Mouse (Mus musculus): ENCODE measurements around the gene Igfbpl1. TPM values are rescaled to one million over a fixed set of nuclear protein-coding genes. Genes with fewer than 3 reads are reported as not detected.

Igfbpl1 gene
- total RNA-seq, 2 experiments from 2014 or later: not detected

- no peak for ATAC-seq (replicated peaks; ENCODE audit: low FRiP score, low TSS enrichment, poor library complexity, severe bottlenecking)
These were observed 40.0 kb downstream of the Igfbpl1 start for GRCm38 (mm10) chr4:45786674-45787073.

- no peak for ATAC-seq (replicated peaks; ENCODE audit: low FRiP score, low TSS enrichment, poor library complexity, severe bottlenecking)
These were observed 40.8 kb downstream of the Igfbpl1 start for GRCm38 (mm10) chr4:45785959-45786358.

GRCm38 (mm10) chr4:45783671-45784070, 43.1 kb downstream of the Igfbpl1 start:
- no peak for ATAC-seq (replicated peaks; ENCODE audit: low FRiP score, low TSS enrichment, poor library complexity, severe bottlenecking)

GRCm38 (mm10) chr4:45771619-45772018, 55.1 kb downstream of the Igfbpl1 start:
- peak; percentile 59; the same call in 1 of the 2 replicates for ATAC-seq (replicated peaks; ENCODE audit: low FRiP score, low TSS enrichment, poor library complexity, severe bottlenecking)

- no peak for ATAC-seq (replicated peaks; ENCODE audit: low FRiP score, low TSS enrichment, poor library complexity, severe bottlenecking)
These were observed 55.5 kb downstream of the Igfbpl1 start for GRCm38 (mm10) chr4:45771173-45771572.

- no peak for ATAC-seq (replicated peaks; ENCODE audit: low FRiP score, low TSS enrichment, poor library complexity, severe bottlenecking)
These were observed 56.1 kb downstream of the Igfbpl1 start for GRCm38 (mm10) chr4:45770638-45771033.

- ATAC-seq (replicated peaks; ENCODE audit: low FRiP score, low TSS enrichment, poor library complexity, severe bottlenecking): no peak
These were observed 56.7 kb downstream of the Igfbpl1 start for GRCm38 (mm10) chr4:45769791-45770637.

- no peak for ATAC-seq (replicated peaks; ENCODE audit: low FRiP score, low TSS enrichment, poor library complexity, severe bottlenecking)
These were observed 57.6 kb downstream of the Igfbpl1 start for GRCm38 (mm10) chr4:45769141-45769540.

- ATAC-seq (replicated peaks; ENCODE audit: low FRiP score, low TSS enrichment, poor library complexity, severe bottlenecking): peak; percentile 64
These were observed 58.7 kb downstream of the Igfbpl1 start for GRCm38 (mm10) chr4:45767891-45768558.

- no peak for ATAC-seq (replicated peaks; ENCODE audit: low FRiP score, low TSS enrichment, poor library complexity, severe bottlenecking)
These were observed 59.9 kb downstream of the Igfbpl1 start for GRCm38 (mm10) chr4:45766774-45767173.

- ATAC-seq (replicated peaks; ENCODE audit: low FRiP score, low TSS enrichment, poor library complexity, severe bottlenecking): no peak
These were observed 61.0 kb downstream of the Igfbpl1 start for GRCm38 (mm10) chr4:45765565-45766201.

GRCm38 (mm10) chr4:45765121-45765564, 61.6 kb downstream of the Igfbpl1 start:
- no peak for ATAC-seq (replicated peaks; ENCODE audit: low FRiP score, low TSS enrichment, poor library complexity, severe bottlenecking)

GRCm38 (mm10) chr4:45764141-45764494, 62.6 kb downstream of the Igfbpl1 start:
- ATAC-seq (replicated peaks; ENCODE audit: low FRiP score, low TSS enrichment, poor library complexity, severe bottlenecking): peak; percentile 65

GRCm38 (mm10) chr4:45763288-45764140, 63.2 kb downstream of the Igfbpl1 start:
- ATAC-seq (replicated peaks; ENCODE audit: low FRiP score, low TSS enrichment, poor library complexity, severe bottlenecking): no peak

- ATAC-seq (replicated peaks; ENCODE audit: low FRiP score, low TSS enrichment, poor library complexity, severe bottlenecking): no peak
These were observed 64.1 kb downstream of the Igfbpl1 start for GRCm38 (mm10) chr4:45762600-45762999.

Other genes starting within 250 kb of the Igfbpl1 start
- not detected in 2 replicates for gene Aldh1b1, start 27.9 kb downstream of the Igfbpl1 start, total RNA-seq (2014; fragmentation: Nextera tagmentation)
- gene Aldh1b1, start 27.9 kb downstream of the Igfbpl1 start, total RNA-seq (2017): 0.75 and 3.8 TPM in 2 replicates
- not detected in 2 replicates for gene Stra6l, start 21.7 kb upstream of the Igfbpl1 start, total RNA-seq (2014; fragmentation: Nextera tagmentation)
- gene Stra6l, start 21.7 kb upstream of the Igfbpl1 start, total RNA-seq (2017): not detected in 2 replicates
- 0.96 TPM in 1 of 2 replicates, not detected in the other for gene Ccdc180, start 63.4 kb upstream of the Igfbpl1 start, total RNA-seq (2014; fragmentation: Nextera tagmentation)
- gene Ccdc180, start 63.4 kb upstream of the Igfbpl1 start, total RNA-seq (2017): not detected in 2 replicates
- gene Tdrd7, start 138.4 kb upstream of the Igfbpl1 start, total RNA-seq (2014; fragmentation: Nextera tagmentation): 9.0 and 16.6 TPM in 2 replicates
- 7.7 and 10.3 TPM in 2 replicates for gene Tdrd7, start 138.4 kb upstream of the Igfbpl1 start, total RNA-seq (2017)
- 0.39 and 0.40 TPM in 2 replicates for gene Tmod1, start 212.0 kb upstream of the Igfbpl1 start, total RNA-seq (2014; fragmentation: Nextera tagmentation)
- 1.3 TPM in 1 of 2 replicates, not detected in the other for gene Tmod1, start 212.0 kb upstream of the Igfbpl1 start, total RNA-seq (2017)